14 mouse cellular contexts compared by ENCODE assay signal in the genomic region with DNA sequence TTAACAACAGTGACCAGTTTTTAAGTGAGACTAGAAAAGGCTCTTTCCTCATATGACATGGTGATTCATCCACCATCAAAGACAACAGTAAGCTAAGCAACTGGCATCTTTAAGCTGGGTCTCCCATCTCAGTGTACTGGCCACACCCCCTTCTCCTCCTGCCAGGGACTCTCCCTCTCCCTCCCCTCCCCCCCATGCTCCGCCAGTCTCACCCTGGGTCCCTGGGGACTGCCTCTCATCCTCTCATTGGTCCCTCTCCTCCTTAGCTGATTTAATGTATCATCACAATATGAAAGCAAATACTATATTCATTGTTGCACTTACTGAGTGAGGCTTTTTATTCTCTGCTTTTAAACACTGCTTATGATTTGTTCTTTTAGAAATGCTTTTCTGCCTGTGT. TPM values are rescaled to one million over a fixed set of nuclear protein-coding genes. Genes with fewer than 3 reads are reported as not detected.
DNase-seq lines count a peak whose midpoint lies in the region; ATAC-seq lines count a peak whose summit lies in the region.
"Had no signal": no experiment of that assay in that cellular context is flagged by ENCODE, and none has a peak within 500 bp of the region (broad histone marks: within the 10 kb centered on the region; RNA-seq: fewer than 3 reads in every experiment).

No protein-coding gene starts in this region.

- no peak overlapping the region for H3K27ac ChIP-seq in kidney, embryonic 15.5 days
- 0 out of 2 replicates have a peak overlapping the region, but pooled peaks have one; percentile 26 for H3K27ac ChIP-seq in embryonic facial prominence, embryonic 12.5 days
- peak overlapping the region; percentile 46 for H3K27ac ChIP-seq in hindbrain, embryonic 15.5 days (replicated peaks)
- peak overlapping the region; percentile 16; the same call in 1 of the 2 replicates for H3K27ac ChIP-seq in neural tube, embryonic 14.5 days (ENCODE audit: low read depth, low read length)
- H3K27ac ChIP-seq: limb, embryonic 12.5 days; lung, embryonic 15.5 days; stomach, postnatal 0 days had no signal

- no peak overlapping the region for H3K4me3 ChIP-seq in kidney, embryonic 15.5 days (replicated peaks)
- H3K4me3 ChIP-seq in embryonic facial prominence, embryonic 12.5 days, result no peak overlapping the region
- no peak overlapping the region for H3K4me3 ChIP-seq in hindbrain, embryonic 15.5 days
- H3K4me3 ChIP-seq in neural tube, embryonic 14.5 days (ENCODE audit: low read depth, low read length), result no peak overlapping the region
- H3K4me3 ChIP-seq: limb, embryonic 12.5 days; lung, embryonic 15.5 days had no signal

- no peaks in the 10 kb centered on the region for H3K9me3 ChIP-seq in kidney, embryonic 15.5 days (replicated peaks)
- H3K9me3 ChIP-seq in embryonic facial prominence, embryonic 12.5 days, result no peaks in the 10 kb centered on the region
- H3K9me3 ChIP-seq in hindbrain, embryonic 15.5 days, result no peaks in the 10 kb centered on the region
- no peaks in the 10 kb centered on the region for H3K9me3 ChIP-seq in neural tube, embryonic 14.5 days (ENCODE audit: control insufficient read depth, low read length)
- H3K9me3 ChIP-seq: lung, embryonic 15.5 days had no signal

- H3K4me1 ChIP-seq in kidney, embryonic 15.5 days, result 0 out of 2 replicates have a peak, but pooled peaks cover 8% of the 10 kb centered on the region
- H3K4me1 ChIP-seq in embryonic facial prominence, embryonic 12.5 days, result peaks cover 14% of the 10 kb centered on the region
- H3K4me1 ChIP-seq in hindbrain, embryonic 15.5 days (replicated peaks), result peaks cover 21% of the 10 kb centered on the region
- H3K4me1 ChIP-seq in neural tube, embryonic 14.5 days (ENCODE audit: control insufficient read depth, insufficient read depth, low read length), result peaks cover 7% of the 10 kb centered on the region; the same call in 1 of the 2 replicates

- H3K27me3 ChIP-seq in kidney, embryonic 15.5 days, result no peaks in the 10 kb centered on the region
- H3K27me3 ChIP-seq in embryonic facial prominence, embryonic 12.5 days, result no peaks in the 10 kb centered on the region
- no peaks in the 10 kb centered on the region for H3K27me3 ChIP-seq in hindbrain, embryonic 15.5 days
- no peaks in the 10 kb centered on the region for H3K27me3 ChIP-seq in neural tube, embryonic 14.5 days (ENCODE audit: control insufficient read depth, insufficient read depth, low read length)
- H3K27me3 ChIP-seq: limb, embryonic 12.5 days; lung, embryonic 15.5 days had no signal

- no peak for DNase-seq in kidney, postnatal 25 days
- DNase-seq in kidney, postnatal 36 days, result no peak
- DNase-seq in layer of hippocampus, adult 9-10 months (ENCODE audit: low spot score), result no peak
- DNase-seq: cerebellum, postnatal 14 days; kidney, adult 9 months; right cerebral cortex, postnatal 4 days had no signal

- WGBS in kidney, embryonic 15.5 days, result 60% methylated on average over 1 of the region's 1 CpGs
- WGBS in embryonic facial prominence, embryonic 12.5 days, result 60% methylated on average over 1 of the region's 1 CpGs
- WGBS in hindbrain, embryonic 15.5 days, result 18% methylated on average over 1 of the region's 1 CpGs
- WGBS in neural tube, embryonic 14.5 days, result 27% methylated on average over 1 of the region's 1 CpGs

- peaks cover 7% of the 10 kb centered on the region; the same call in 1 of the 2 replicates for H3K36me3 ChIP-seq in kidney, embryonic 15.5 days
- no peaks in the 10 kb centered on the region for H3K36me3 ChIP-seq in embryonic facial prominence, embryonic 12.5 days
- no peaks in the 10 kb centered on the region for H3K36me3 ChIP-seq in hindbrain, embryonic 15.5 days
- H3K36me3 ChIP-seq in neural tube, embryonic 14.5 days (ENCODE audit: control insufficient read depth, insufficient read depth, low read length), result no peaks in the 10 kb centered on the region
- H3K36me3 ChIP-seq: lung, embryonic 15.5 days had no signal

- 0 out of 2 replicates have a peak, but pooled peaks have one; percentile 25 for ATAC-seq in kidney, embryonic 15.5 days (replicated peaks; ENCODE audit: low FRiP score)
- no peak for ATAC-seq in embryonic facial prominence, embryonic 12.5 days (ENCODE audit: insufficient number of reproducible peaks, insufficient read depth, low FRiP score, low TSS enrichment)
- ATAC-seq in hindbrain, embryonic 15.5 days (ENCODE audit: low FRiP score, low read depth), result peak; percentile 36; the same call in 1 of the 2 replicates
- ATAC-seq in neural tube, embryonic 14.5 days (ENCODE audit: low read depth), result peak; percentile 52; the same call in 1 of the 2 replicates
- ATAC-seq in erythroid progenitor cell, adult 5-6 weeks (replicated peaks; ENCODE audit: low FRiP score, poor library complexity, severe bottlenecking), result no peak

- H3K9ac ChIP-seq in kidney, embryonic 15.5 days, result no peak overlapping the region
- H3K9ac ChIP-seq in embryonic facial prominence, embryonic 12.5 days, result no peak overlapping the region
- H3K9ac ChIP-seq in hindbrain, embryonic 15.5 days, result no peak overlapping the region
- no peak overlapping the region for H3K9ac ChIP-seq in neural tube, embryonic 14.5 days (replicated peaks; ENCODE audit: low read depth, low read length)
- H3K9ac ChIP-seq: limb, embryonic 12.5 days; lung, embryonic 15.5 days had no signal

- H3K4me2 ChIP-seq in kidney, embryonic 15.5 days, result no peak overlapping the region
- no peak overlapping the region for H3K4me2 ChIP-seq in embryonic facial prominence, embryonic 12.5 days (replicated peaks)
- no peak overlapping the region for H3K4me2 ChIP-seq in hindbrain, embryonic 15.5 days
- H3K4me2 ChIP-seq in neural tube, embryonic 14.5 days (ENCODE audit: low read depth, low read length), result no peak overlapping the region
- H3K4me2 ChIP-seq: limb, embryonic 12.5 days; lung, embryonic 15.5 days had no signal

RNA-seq across cellular contexts. Expression of a gene that starts 29.7 kb away (rescaled TPM):
- 6.7 and 7.8 TPM in 2 replicates for polyA plus RNA-seq in kidney, embryonic 15.5 days (2015; fragmentation: Nextera tagmentation; extraction: Ambion mirVana)
- polyA plus RNA-seq in embryonic facial prominence, embryonic 12.5 days (2016; fragmentation: Nextera tagmentation; extraction: Ambion mirVana), result 8.7 and 9.7 TPM in 2 replicates
- polyA plus RNA-seq in hindbrain, embryonic 15.5 days (2015; fragmentation: Nextera tagmentation; extraction: Ambion mirVana), result 15.2 and 16.9 TPM in 2 replicates
- 20.5 and 21.0 TPM in 2 replicates for polyA plus RNA-seq in neural tube, embryonic 14.5 days (2014; fragmentation: Nextera tagmentation; extraction: Ambion mirVana)
- total RNA-seq in erythroid progenitor cell, adult 5-6 weeks (2015; ENCODE audit: low replicate concordance), result 0.72 TPM in 1 of 2 replicates, not detected in the other
- 0.13 TPM in 1 of 2 replicates, not detected in the other for total RNA-seq in erythroid progenitor cell, adult 5-6 weeks (2017; ENCODE audit: low replicate concordance)

Comparison
In these comparisons a context has a peak if more than half of its experiments do, and no peak if none do; other contexts are left out.
1. ATAC-seq: peak in kidney, embryonic 15.5 days (single experiment), hindbrain, embryonic 15.5 days (single experiment) and neural tube, embryonic 14.5 days (single experiment); none in embryonic facial prominence, embryonic 12.5 days (single experiment) and erythroid progenitor cell, adult 5-6 weeks (single experiment).